Mouse (Mus musculus): ENCODE measurements around the gene Prdm11. TPM values are rescaled to one million over a fixed set of nuclear protein-coding genes. Genes with fewer than 3 reads are reported as not detected.

Gene Prdm11
- polyA plus RNA-seq, 1 experiment from 2014 or later: 7.1 TPM

- no peak overlapping the region for H3K4me3 ChIP-seq (replicated peaks)
- no peaks in the 10 kb centered on the region for H3K27me3 ChIP-seq
- no peak for ATAC-seq (replicated peaks; ENCODE audit: low FRiP score)
- no peaks in the 10 kb centered on the region for H3K9me3 ChIP-seq (replicated peaks)
- no peak overlapping the region for H3K4me2 ChIP-seq
- no peak overlapping the region for H3K27ac ChIP-seq
- H3K9ac ChIP-seq: 0 out of 2 replicates have a peak overlapping the region, but pooled peaks have one; percentile 7
- H3K4me1 ChIP-seq: peaks cover 67% of the 10 kb centered on the region
- WGBS: 63% methylated on average over 3 of the region's 3 CpGs
- H3K36me3 ChIP-seq: 0 out of 2 replicates have a peak, but pooled peaks cover 8% of the 10 kb centered on the region
These were observed 2.4 kb downstream of the Prdm11 start for GRCm38 (mm10) chr2:93043449-93044157.

- Histone ChIP-seq H3K4me3 (replicated peaks) (no peak overlapping the region), H3K27me3 (no peaks in the 10 kb centered on the region), H3K9ac (0 out of 2 replicates have a peak overlapping the region, but pooled peaks have one; percentile 10), H3K4me1 (peaks cover 73% of the 10 kb centered on the region), H3K9me3 (replicated peaks) (no peaks in the 10 kb centered on the region), H3K4me2 (peak overlapping the region; percentile 16; the same call in 1 of the 2 replicates), H3K36me3 (0 out of 2 replicates have a peak, but pooled peaks cover 8% of the 10 kb centered on the region), H3K27ac (peak overlapping the region; percentile 75)
- ATAC-seq (replicated peaks; ENCODE audit: low FRiP score): no peak
- 29% methylated on average over 6 of the region's 6 CpGs for WGBS
These were observed 4.5 kb downstream of the Prdm11 start for GRCm38 (mm10) chr2:93041470-93041869.

- ATAC-seq (replicated peaks; ENCODE audit: low FRiP score): no peak
- H3K36me3 ChIP-seq: 0 out of 2 replicates have a peak, but pooled peaks cover 8% of the 10 kb centered on the region
- H3K9me3 ChIP-seq (replicated peaks): no peaks in the 10 kb centered on the region
- WGBS: 66% methylated on average over 7 of the region's 7 CpGs
- H3K4me2 ChIP-seq: peak overlapping the region; percentile 16; the same call in 1 of the 2 replicates
- no peak overlapping the region for H3K9ac ChIP-seq
- H3K4me3 ChIP-seq (replicated peaks): no peak overlapping the region
- peaks cover 78% of the 10 kb centered on the region for H3K4me1 ChIP-seq
- no peaks in the 10 kb centered on the region for H3K27me3 ChIP-seq
- H3K27ac ChIP-seq: peak overlapping the region; percentile 75
These were observed 5.1 kb downstream of the Prdm11 start for GRCm38 (mm10) chr2:93040841-93041240.

GRCm38 (mm10) chr2:93039706-93040105, 6.3 kb downstream of the Prdm11 start:
- Histone ChIP-seq H3K9me3 (replicated peaks) (no peaks in the 10 kb centered on the region), H3K27me3 (no peaks in the 10 kb centered on the region), H3K4me2 (no peak overlapping the region), H3K4me1 (peaks cover 84% of the 10 kb centered on the region), H3K36me3 (0 out of 2 replicates have a peak, but pooled peaks cover 8% of the 10 kb centered on the region), H3K27ac (peak overlapping the region; percentile 6; the same call in 1 of the 2 replicates), H3K4me3 (replicated peaks) (no peak overlapping the region), H3K9ac (no peak overlapping the region)
- 95% methylated on average over 5 of the region's 5 CpGs for WGBS
- no peak for ATAC-seq (replicated peaks; ENCODE audit: low FRiP score)

GRCm38 (mm10) chr2:93039043-93039442, 6.9 kb downstream of the Prdm11 start:
- Histone ChIP-seq H3K27ac (no peak overlapping the region), H3K9me3 (replicated peaks) (no peaks in the 10 kb centered on the region), H3K9ac (no peak overlapping the region), H3K4me3 (replicated peaks) (no peak overlapping the region), H3K27me3 (no peaks in the 10 kb centered on the region), H3K4me2 (no peak overlapping the region), H3K4me1 (peaks cover 82% of the 10 kb centered on the region), H3K36me3 (0 out of 2 replicates have a peak, but pooled peaks cover 8% of the 10 kb centered on the region)
- no peak for ATAC-seq (replicated peaks; ENCODE audit: low FRiP score)
- 84% methylated on average over 3 of the region's 3 CpGs for WGBS

GRCm38 (mm10) chr2:93035631-93036030, 10.3 kb downstream of the Prdm11 start:
- Histone ChIP-seq H3K36me3 (no peaks in the 10 kb centered on the region), H3K9me3 (replicated peaks) (no peaks in the 10 kb centered on the region), H3K4me1 (peaks cover 83% of the 10 kb centered on the region), H3K9ac (no peak overlapping the region), H3K4me3 (replicated peaks) (no peak overlapping the region), H3K27ac (peak overlapping the region; percentile 78), H3K4me2 (no peak overlapping the region), H3K27me3 (no peaks in the 10 kb centered on the region)
- 20% methylated on average over 7 of the region's 7 CpGs for WGBS
- ATAC-seq (replicated peaks; ENCODE audit: low FRiP score): peak; percentile 63

- H3K36me3 ChIP-seq: no peaks in the 10 kb centered on the region
- H3K27ac ChIP-seq: peak overlapping the region; percentile 75
- no peak overlapping the region for H3K4me3 ChIP-seq (replicated peaks)
- peaks cover 93% of the 10 kb centered on the region for H3K4me1 ChIP-seq
- H3K27me3 ChIP-seq: no peaks in the 10 kb centered on the region
- 40% methylated on average over 11 of the region's 11 CpGs for WGBS
- H3K9me3 ChIP-seq (replicated peaks): no peaks in the 10 kb centered on the region
- H3K4me2 ChIP-seq: no peak overlapping the region
- 0 out of 2 replicates have a peak, but pooled peaks have one; percentile 7 for ATAC-seq (replicated peaks; ENCODE audit: low FRiP score)
- no peak overlapping the region for H3K9ac ChIP-seq
These were observed 13.3 kb downstream of the Prdm11 start for GRCm38 (mm10) chr2:93032651-93033050.

- WGBS: 41% methylated on average over 8 of the region's 8 CpGs
- no peak for ATAC-seq (replicated peaks; ENCODE audit: low FRiP score)
- Histone ChIP-seq H3K4me1 (peaks cover 92% of the 10 kb centered on the region), H3K4me3 (replicated peaks) (no peak overlapping the region), H3K27ac (peak overlapping the region; percentile 75), H3K36me3 (no peaks in the 10 kb centered on the region), H3K4me2 (no peak overlapping the region), H3K9me3 (replicated peaks) (no peaks in the 10 kb centered on the region), H3K9ac (no peak overlapping the region), H3K27me3 (no peaks in the 10 kb centered on the region)
These were observed 13.9 kb downstream of the Prdm11 start for GRCm38 (mm10) chr2:93032049-93032448.

- ATAC-seq (replicated peaks; ENCODE audit: low FRiP score): no peak; the same call in 1 of the 2 replicates
- no peaks in the 10 kb centered on the region for H3K27me3 ChIP-seq
- no peak overlapping the region for H3K9ac ChIP-seq
- no peaks in the 10 kb centered on the region for H3K9me3 ChIP-seq (replicated peaks)
- H3K4me3 ChIP-seq (replicated peaks): no peak overlapping the region
- H3K4me1 ChIP-seq: peaks cover 87% of the 10 kb centered on the region
- no peak overlapping the region for H3K4me2 ChIP-seq
- H3K27ac ChIP-seq: peak overlapping the region; percentile 75; the same call in 1 of the 2 replicates
- WGBS: 57% methylated on average over 9 of the region's 9 CpGs
- no peaks in the 10 kb centered on the region for H3K36me3 ChIP-seq
These were observed 14.9 kb downstream of the Prdm11 start for GRCm38 (mm10) chr2:93031021-93031420.

GRCm38 (mm10) chr2:93030101-93030500, 15.9 kb downstream of the Prdm11 start:
- 69% methylated on average over 6 of the region's 6 CpGs for WGBS
- H3K4me3 ChIP-seq (replicated peaks): no peak overlapping the region
- H3K36me3 ChIP-seq: no peaks in the 10 kb centered on the region
- no peaks in the 10 kb centered on the region for H3K27me3 ChIP-seq
- no peak for ATAC-seq (replicated peaks; ENCODE audit: low FRiP score)
- H3K27ac ChIP-seq: no peak overlapping the region
- H3K9ac ChIP-seq: no peak overlapping the region
- H3K9me3 ChIP-seq (replicated peaks): no peaks in the 10 kb centered on the region
- H3K4me1 ChIP-seq: peaks cover 78% of the 10 kb centered on the region
- no peak overlapping the region for H3K4me2 ChIP-seq

GRCm38 (mm10) chr2:93029267-93030060, 16.5 kb downstream of the Prdm11 start:
- Histone ChIP-seq H3K4me1 (peaks cover 73% of the 10 kb centered on the region), H3K27me3 (no peaks in the 10 kb centered on the region), H3K4me2 (peak overlapping the region; percentile 17; the same call in 1 of the 2 replicates), H3K9ac (no peak overlapping the region), H3K4me3 (replicated peaks) (no peak overlapping the region), H3K9me3 (replicated peaks) (no peaks in the 10 kb centered on the region), H3K27ac (peak overlapping the region; percentile 66), H3K36me3 (no peaks in the 10 kb centered on the region)
- WGBS: 38% methylated on average over 14 of the region's 14 CpGs
- ATAC-seq (replicated peaks; ENCODE audit: low FRiP score): no peak; the same call in 1 of the 2 replicates

GRCm38 (mm10) chr2:93028865-93029264, 17.1 kb downstream of the Prdm11 start:
- WGBS: 59% methylated on average over 6 of the region's 6 CpGs
- H3K9ac ChIP-seq: no peak overlapping the region
- H3K9me3 ChIP-seq (replicated peaks): no peaks in the 10 kb centered on the region
- H3K27ac ChIP-seq: peak overlapping the region; percentile 66
- 0 out of 2 replicates have a peak overlapping the region, but pooled peaks have one; percentile 17 for H3K4me2 ChIP-seq
- H3K27me3 ChIP-seq: no peaks in the 10 kb centered on the region
- peaks cover 2% of the 10 kb centered on the region; the same call in 1 of the 2 replicates for H3K36me3 ChIP-seq
- peaks cover 69% of the 10 kb centered on the region for H3K4me1 ChIP-seq
- no peak overlapping the region for H3K4me3 ChIP-seq (replicated peaks)
- no peak for ATAC-seq (replicated peaks; ENCODE audit: low FRiP score)
